Mouse (Mus musculus): ENCODE measurements around the gene Trnau1ap. TPM values are rescaled to one million over a fixed set of nuclear protein-coding genes. Genes with fewer than 3 reads are reported as not detected.

Trnau1ap gene
- polyA plus RNA-seq, 1 experiment: 19.1 TPM

DNA sequence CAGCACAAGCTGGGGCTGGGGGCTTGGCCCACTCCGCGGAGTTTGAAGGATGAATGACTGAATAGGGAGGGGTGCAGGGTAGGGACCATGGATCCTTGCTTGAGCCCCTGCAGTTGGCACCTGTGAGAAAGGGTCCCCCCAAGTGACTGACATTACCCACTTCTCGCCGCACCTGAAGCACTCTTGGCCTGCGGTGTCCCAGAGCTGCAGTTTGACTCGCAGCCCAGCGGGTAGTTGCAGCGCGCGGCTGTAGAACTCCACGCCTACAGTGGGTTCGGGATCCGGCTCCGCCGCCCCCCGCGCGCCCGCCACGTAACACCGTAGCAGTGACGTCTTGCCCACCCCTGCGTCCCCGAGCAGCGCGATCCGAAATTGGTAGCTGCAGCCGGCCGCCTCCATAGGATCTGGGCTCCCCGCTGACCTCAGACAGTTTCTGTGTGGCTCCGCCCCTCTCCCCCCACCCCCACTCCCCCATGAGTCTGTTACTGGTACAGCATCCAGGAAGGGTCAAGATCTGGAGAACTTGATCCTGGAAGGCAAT lies 26.3 kb downstream of the Trnau1ap start, which contains the start of gene Rab42:
Gene Rab42 (minus strand): TSS at position 447 of the 541 bp plus-strand sequence.
- peak; percentile 24 to 40 for DNase-seq
- no peak for TF ChIP-seq CTCF (IDR thresholded peaks at IDR 0.05; ENCODE audit: borderline replicate concordance, insufficient read depth, low read depth, low read length)
- no peak for TF ChIP-seq POLR2A (IDR thresholded peaks at IDR 0.05; ENCODE audit: borderline replicate concordance, insufficient read depth, low read length)
- Histone ChIP-seq H3K27me3 (ENCODE audit: control insufficient read depth, insufficient read depth, low read length) (no peaks in the 10 kb centered on the region), H3K4me3 (replicated peaks; ENCODE audit: insufficient read depth, low read depth, low read length) (peak within 1 kb of the TSS; percentile 56), H3K27ac (ENCODE audit: insufficient read depth, low read length) (no peak within 1 kb of the TSS), H3K4me1 (ENCODE audit: control insufficient read depth, insufficient read depth, low read length) (no peaks in the 10 kb centered on the region)
- 2% methylated on average over 31 of the region's 31 CpGs for WGBS

DNA sequence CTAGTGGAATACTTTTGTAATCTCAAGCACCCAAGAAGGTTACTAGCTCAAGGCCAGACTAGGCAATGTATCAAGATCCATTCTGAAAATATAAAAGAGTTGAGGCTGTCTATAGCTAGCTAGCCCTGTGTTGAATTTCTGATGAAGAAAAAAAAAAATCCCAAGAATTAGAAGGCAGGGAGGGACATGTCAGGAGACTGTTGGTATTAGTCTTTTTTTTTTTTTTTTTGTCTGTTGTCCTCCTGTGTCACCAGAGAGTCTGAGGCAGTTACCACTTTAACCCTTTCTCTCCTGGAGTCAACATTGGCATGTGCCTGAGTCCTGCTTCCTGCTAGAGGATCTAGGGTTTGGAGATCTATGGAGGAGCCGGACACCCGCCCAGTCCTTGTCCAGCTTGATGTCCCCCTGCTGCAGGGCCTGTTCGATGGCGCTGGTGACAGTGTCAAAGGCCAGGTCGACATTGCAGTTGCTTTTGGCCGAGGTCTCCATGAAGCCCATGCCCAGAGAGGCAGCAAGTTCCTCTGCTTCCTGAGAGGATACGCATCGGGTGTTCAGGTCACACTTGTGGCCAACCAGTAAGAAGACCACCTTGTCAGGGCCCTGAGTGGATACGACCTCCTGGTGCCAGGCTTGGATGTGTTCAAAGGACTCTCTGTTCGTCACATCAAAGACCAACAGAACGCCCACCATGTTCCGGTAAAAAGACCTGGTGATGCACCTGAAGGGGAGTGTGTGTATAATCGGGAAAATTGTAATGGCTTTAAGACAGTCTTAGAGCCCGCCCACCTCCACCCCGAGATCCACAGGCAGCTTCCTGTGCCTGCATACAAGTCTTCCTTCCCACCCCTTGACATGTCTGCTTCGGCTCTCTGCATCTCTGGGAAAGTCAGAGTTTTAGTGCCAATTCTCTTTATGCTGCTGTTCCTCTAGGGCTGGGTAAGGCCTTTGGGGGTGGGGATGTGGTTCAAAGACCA lies 27.1 kb downstream of the Trnau1ap start:
- Histone ChIP-seq H3K4me3 (replicated peaks; ENCODE audit: insufficient read depth, low read depth, low read length) (no peak overlapping the region), H3K27ac (ENCODE audit: insufficient read depth, low read length) (no peak overlapping the region), H3K27me3 (ENCODE audit: control insufficient read depth, insufficient read depth, low read length) (no peaks in the 10 kb centered on the region), H3K4me1 (ENCODE audit: control insufficient read depth, insufficient read depth, low read length) (no peaks in the 10 kb centered on the region)
- DNase-seq: no peak
- WGBS: 73% methylated on average over 16 of the region's 16 CpGs
- TF ChIP-seq CTCF (IDR thresholded peaks at IDR 0.05; ENCODE audit: borderline replicate concordance, insufficient read depth, low read depth, low read length) (no peak), POLR2A (IDR thresholded peaks at IDR 0.05; ENCODE audit: borderline replicate concordance, insufficient read depth, low read length) (no peak)

DNA sequence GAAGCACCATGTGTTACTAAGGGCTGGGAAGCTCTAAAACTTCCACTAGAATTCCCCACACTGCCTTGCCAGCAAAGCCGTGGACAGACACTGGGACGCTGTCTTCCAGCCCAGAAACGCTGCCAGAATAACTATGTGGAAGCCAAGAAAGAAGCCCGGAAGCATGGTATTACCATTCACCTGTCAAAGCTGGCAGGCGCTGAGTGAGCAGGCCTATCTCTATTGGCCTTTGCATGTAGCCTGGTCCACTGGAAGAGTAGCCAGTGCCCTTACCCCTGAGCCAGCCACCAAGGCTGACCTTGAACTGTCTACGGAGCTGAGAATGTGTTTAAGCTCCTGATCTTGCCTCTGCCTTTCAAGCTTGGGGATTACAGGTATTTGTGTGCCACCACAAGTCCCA lies 27.9 kb downstream of the Trnau1ap start:
- WGBS: 22% methylated on average over 6 of the region's 6 CpGs
- no peak for DNase-seq
- H3K27ac ChIP-seq (ENCODE audit: insufficient read depth, low read length): no peak overlapping the region
- H3K27me3 ChIP-seq (ENCODE audit: control insufficient read depth, insufficient read depth, low read length): no peaks in the 10 kb centered on the region
- no peaks in the 10 kb centered on the region for H3K4me1 ChIP-seq (ENCODE audit: control insufficient read depth, insufficient read depth, low read length)
- no peak for TF ChIP-seq CTCF (IDR thresholded peaks at IDR 0.05; ENCODE audit: borderline replicate concordance, insufficient read depth, low read depth, low read length)
- TF ChIP-seq POLR2A (IDR thresholded peaks at IDR 0.05; ENCODE audit: borderline replicate concordance, insufficient read depth, low read length): no peak
- H3K4me3 ChIP-seq (replicated peaks; ENCODE audit: insufficient read depth, low read depth, low read length): no peak overlapping the region

DNA sequence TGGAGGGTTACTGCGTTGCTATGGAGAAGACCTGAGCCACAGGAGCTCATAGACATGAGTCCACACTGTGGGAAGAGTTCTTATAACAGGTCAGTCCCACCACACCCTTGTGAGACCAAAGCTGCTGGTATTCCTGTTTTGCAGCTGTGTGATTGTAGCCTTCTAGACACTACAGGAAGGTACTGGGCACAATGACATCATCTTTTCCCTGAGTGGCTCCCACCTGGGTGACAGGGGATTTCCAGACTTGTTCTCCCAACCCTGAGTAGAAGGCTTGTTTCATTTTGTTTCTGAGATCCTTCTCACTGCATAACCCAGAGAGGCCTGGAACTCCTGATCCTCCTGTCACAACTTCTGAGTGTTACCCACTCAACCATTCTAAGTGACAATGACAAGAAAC lies 29.5 kb downstream of the Trnau1ap start:
- Histone ChIP-seq H3K27me3 (ENCODE audit: control insufficient read depth, insufficient read depth, low read length) (no peaks in the 10 kb centered on the region), H3K4me1 (ENCODE audit: control insufficient read depth, insufficient read depth, low read length) (no peaks in the 10 kb centered on the region), H3K4me3 (replicated peaks; ENCODE audit: insufficient read depth, low read depth, low read length) (no peak overlapping the region), H3K27ac (ENCODE audit: insufficient read depth, low read length) (no peak overlapping the region)
- WGBS: 93% methylated on average over 1 of the region's 1 CpGs
- no peak for TF ChIP-seq POLR2A (IDR thresholded peaks at IDR 0.05; ENCODE audit: borderline replicate concordance, insufficient read depth, low read length)
- TF ChIP-seq CTCF (IDR thresholded peaks at IDR 0.05; ENCODE audit: borderline replicate concordance, insufficient read depth, low read depth, low read length): no peak
- DNase-seq: no peak

DNA sequence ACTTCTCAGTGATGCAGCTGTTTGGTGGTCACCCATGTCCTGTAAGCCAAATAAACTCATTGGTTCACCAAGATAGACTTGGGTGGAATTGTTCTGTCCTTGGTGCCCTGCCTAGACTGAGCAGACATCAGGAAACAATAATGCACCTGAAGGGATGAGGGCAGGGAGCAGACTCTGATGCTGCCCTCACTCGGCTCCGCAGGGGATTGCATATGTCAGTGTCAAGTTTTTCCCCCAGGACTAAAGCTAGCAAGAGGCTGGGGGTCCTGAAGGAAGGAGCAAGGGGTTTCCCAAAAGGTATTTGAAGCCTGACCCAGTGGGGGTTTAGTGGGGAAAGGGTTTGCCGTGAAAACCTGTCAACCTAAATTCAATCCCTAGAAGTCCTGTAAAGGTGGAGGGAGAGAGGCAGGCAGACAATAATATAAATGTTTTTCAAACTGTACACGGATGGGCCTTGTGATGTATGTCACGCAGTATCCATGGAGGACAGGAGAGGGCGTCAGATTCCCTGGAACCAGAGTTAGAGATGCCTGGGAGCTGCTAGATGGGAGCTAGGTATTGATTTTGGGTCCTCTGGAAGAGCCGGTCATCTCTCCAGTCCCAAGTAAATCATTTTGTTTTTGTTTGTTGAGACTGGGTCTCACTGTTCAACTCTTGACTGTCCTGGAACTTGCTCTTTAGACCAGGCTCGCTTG lies 33.5 kb downstream of the Trnau1ap start:
- 53% methylated on average over 8 of the region's 8 CpGs for WGBS
- peak; percentile 35; the same call in 1 of the 2 replicates for TF ChIP-seq CTCF (IDR thresholded peaks at IDR 0.05; ENCODE audit: borderline replicate concordance, insufficient read depth, low read depth, low read length)
- TF ChIP-seq POLR2A (IDR thresholded peaks at IDR 0.05; ENCODE audit: borderline replicate concordance, insufficient read depth, low read length): no peak
- no peak for DNase-seq
- Histone ChIP-seq H3K4me1 (ENCODE audit: control insufficient read depth, insufficient read depth, low read length) (no peaks in the 10 kb centered on the region), H3K27ac (ENCODE audit: insufficient read depth, low read length) (no peak overlapping the region), H3K27me3 (ENCODE audit: control insufficient read depth, insufficient read depth, low read length) (no peaks in the 10 kb centered on the region), H3K4me3 (replicated peaks; ENCODE audit: insufficient read depth, low read depth, low read length) (no peak overlapping the region)

GRCm38 (mm10) chr4:132293682-132294240 lies 35.6 kb downstream of the Trnau1ap start:
- H3K27ac ChIP-seq (ENCODE audit: insufficient read depth, low read length): no peak overlapping the region
- H3K27me3 ChIP-seq (ENCODE audit: control insufficient read depth, insufficient read depth, low read length): no peaks in the 10 kb centered on the region
- DNase-seq: no peak
- H3K4me3 ChIP-seq (replicated peaks; ENCODE audit: insufficient read depth, low read depth, low read length): no peak overlapping the region
- 77% methylated on average over 7 of the region's 7 CpGs for WGBS
- H3K4me1 ChIP-seq (ENCODE audit: control insufficient read depth, insufficient read depth, low read length): no peaks in the 10 kb centered on the region
- no peak for TF ChIP-seq POLR2A (IDR thresholded peaks at IDR 0.05; ENCODE audit: borderline replicate concordance, insufficient read depth, low read length)
- no peak for TF ChIP-seq CTCF (IDR thresholded peaks at IDR 0.05; ENCODE audit: borderline replicate concordance, insufficient read depth, low read depth, low read length)

GRCm38 (mm10) chr4:132292988-132293387 lies 36.4 kb downstream of the Trnau1ap start:
- TF ChIP-seq POLR2A (IDR thresholded peaks at IDR 0.05; ENCODE audit: borderline replicate concordance, insufficient read depth, low read length) (no peak), CTCF (IDR thresholded peaks at IDR 0.05; ENCODE audit: borderline replicate concordance, insufficient read depth, low read depth, low read length) (peak; percentile 32; the same call in 1 of the 2 replicates)
- no peaks in the 10 kb centered on the region for H3K4me1 ChIP-seq (ENCODE audit: control insufficient read depth, insufficient read depth, low read length)
- WGBS: 36% methylated on average over 4 of the region's 4 CpGs
- no peak overlapping the region for H3K4me3 ChIP-seq (replicated peaks; ENCODE audit: insufficient read depth, low read depth, low read length)
- H3K27me3 ChIP-seq (ENCODE audit: control insufficient read depth, insufficient read depth, low read length): no peaks in the 10 kb centered on the region
- no peak overlapping the region for H3K27ac ChIP-seq (ENCODE audit: insufficient read depth, low read length)
- no peak for DNase-seq

All from cerebellum, adult 2 months (tissue).